ENCODE assay signal across 23 mouse cellular contexts in genomic region chr7:107241371-107241883, GRCm38 (mm10). TPM values are rescaled to one million over a fixed set of nuclear protein-coding genes. Genes with fewer than 3 reads are reported as not detected.
DNase-seq lines count a peak whose midpoint lies in the region; ATAC-seq lines count a peak whose summit lies in the region.
"Had no signal": no experiment of that assay in that cellular context is flagged by ENCODE, and none has a peak within 500 bp of the region (broad histone marks: within the 10 kb centered on the region; RNA-seq: fewer than 3 reads in every experiment).

No protein-coding gene starts in this region.

- no peak overlapping the region for H3K4me2 ChIP-seq in forebrain, embryonic 13.5 days
- H3K4me2 ChIP-seq in midbrain, embryonic 15.5 days = no peak overlapping the region
- no peak overlapping the region for H3K4me2 ChIP-seq in midbrain, embryonic 14.5 days (ENCODE audit: low read length)
- H3K4me2 ChIP-seq: embryonic facial prominence, embryonic 12.5 days; heart, embryonic 13.5 days; hindbrain, embryonic 15.5 days had no signal

- no peaks in the 10 kb centered on the region for H3K36me3 ChIP-seq in forebrain, embryonic 13.5 days (ENCODE audit: poor library complexity, severe bottlenecking)
- H3K36me3 ChIP-seq in forebrain, embryonic 10.5 days (replicated peaks) = no peaks in the 10 kb centered on the region
- H3K36me3 ChIP-seq in midbrain, embryonic 15.5 days (replicated peaks) = no peaks in the 10 kb centered on the region
- no peaks in the 10 kb centered on the region for H3K36me3 ChIP-seq in midbrain, embryonic 14.5 days (ENCODE audit: control insufficient read depth, insufficient read depth, low read length)
- H3K36me3 ChIP-seq: embryonic facial prominence, embryonic 12.5 days; heart, embryonic 13.5 days; hindbrain, embryonic 15.5 days had no signal

- DNase-seq in forebrain, embryonic 10.5 days (ENCODE audit: extremely low spot score, low spot score) = no peak
- DNase-seq in midbrain, embryonic 14.5 days = no peak
- DNase-seq in ZHBTc4 (ENCODE audit: low read depth, low spot score) = peak; percentile 22
- DNase-seq in cerebellum, postnatal 14 days = no peak
- no peak for DNase-seq in ovary, adult 18-20 months (ENCODE audit: low spot score)
- DNase-seq: adrenal gland, postnatal 10 days; B cell, adult 2 months; cerebellum, adult 2 months; cerebellum, postnatal 10 days; embryo, embryonic 11 days; forebrain, postnatal 0 days; gastrocnemius, postnatal 14 days; heart, postnatal 36 days; kidney, adult 8-10 months had no signal

- H3K9me3 ChIP-seq in forebrain, embryonic 13.5 days (replicated peaks) = no peaks in the 10 kb centered on the region
- H3K9me3 ChIP-seq in forebrain, embryonic 10.5 days = no peaks in the 10 kb centered on the region
- H3K9me3 ChIP-seq in midbrain, embryonic 15.5 days = no peaks in the 10 kb centered on the region
- no peaks in the 10 kb centered on the region for H3K9me3 ChIP-seq in midbrain, embryonic 14.5 days (ENCODE audit: control insufficient read depth, low read length)
- H3K9me3 ChIP-seq: embryonic facial prominence, embryonic 12.5 days; heart, embryonic 13.5 days; hindbrain, embryonic 15.5 days had no signal

- no peak overlapping the region for H3K4me3 ChIP-seq in forebrain, embryonic 13.5 days
- no peak overlapping the region for H3K4me3 ChIP-seq in forebrain, embryonic 10.5 days
- no peak overlapping the region for H3K4me3 ChIP-seq in midbrain, embryonic 15.5 days
- H3K4me3 ChIP-seq in midbrain, embryonic 14.5 days (replicated peaks; ENCODE audit: low read depth, low read length) = no peak overlapping the region
- H3K4me3 ChIP-seq: embryonic facial prominence, embryonic 12.5 days; heart, embryonic 13.5 days; hindbrain, embryonic 15.5 days had no signal

- WGBS in forebrain, embryonic 13.5 days = 72% methylated on average over 5 of the region's 5 CpGs
- WGBS in forebrain, embryonic 10.5 days = 81% methylated on average over 5 of the region's 5 CpGs
- 76% methylated on average over 5 of the region's 5 CpGs for WGBS in midbrain, embryonic 15.5 days
- 82% methylated on average over 5 of the region's 5 CpGs for WGBS in midbrain, embryonic 14.5 days

- peaks cover 4% of the 10 kb centered on the region; the same call in 1 of the 2 replicates for H3K4me1 ChIP-seq in forebrain, embryonic 13.5 days
- H3K4me1 ChIP-seq in forebrain, embryonic 10.5 days = 0 out of 2 replicates have a peak, but pooled peaks cover 5% of the 10 kb centered on the region
- H3K4me1 ChIP-seq in midbrain, embryonic 15.5 days = no peaks in the 10 kb centered on the region
- H3K4me1 ChIP-seq in midbrain, embryonic 14.5 days (ENCODE audit: control insufficient read depth, insufficient read depth, low read length) = no peaks in the 10 kb centered on the region
- H3K4me1 ChIP-seq: embryonic facial prominence, embryonic 12.5 days; heart, embryonic 13.5 days; hindbrain, embryonic 15.5 days had no signal

- ATAC-seq in forebrain, embryonic 13.5 days = 0 out of 2 replicates have a peak, but pooled peaks have one; percentile 3
- ATAC-seq in midbrain, embryonic 15.5 days (replicated peaks) = peak; percentile 75; the same call in 1 of the 2 replicates
- ATAC-seq in midbrain, embryonic 14.5 days (ENCODE audit: low FRiP score, low TSS enrichment) = no peak
- ATAC-seq: CD4-positive, CD25-positive, alpha-beta regulatory T cell, adult 4 months; forebrain, postnatal 0 days; intestine, postnatal 0 days had no signal

- H3K27me3 ChIP-seq in forebrain, embryonic 13.5 days = no peaks in the 10 kb centered on the region
- no peaks in the 10 kb centered on the region for H3K27me3 ChIP-seq in forebrain, embryonic 10.5 days (ENCODE audit: poor library complexity, severe bottlenecking)
- no peaks in the 10 kb centered on the region for H3K27me3 ChIP-seq in midbrain, embryonic 15.5 days (replicated peaks)
- no peaks in the 10 kb centered on the region for H3K27me3 ChIP-seq in midbrain, embryonic 14.5 days (ENCODE audit: control insufficient read depth, insufficient read depth, low read length)
- H3K27me3 ChIP-seq: embryonic facial prominence, embryonic 12.5 days; heart, embryonic 13.5 days; hindbrain, embryonic 15.5 days had no signal

- H3K9ac ChIP-seq in forebrain, embryonic 13.5 days = no peak overlapping the region
- no peak overlapping the region for H3K9ac ChIP-seq in midbrain, embryonic 15.5 days
- H3K9ac ChIP-seq in midbrain, embryonic 14.5 days (replicated peaks; ENCODE audit: low read length) = no peak overlapping the region
- H3K9ac ChIP-seq: embryonic facial prominence, embryonic 12.5 days; forebrain, postnatal 0 days; heart, embryonic 13.5 days; hindbrain, embryonic 15.5 days had no signal

- no peak overlapping the region for H3K27ac ChIP-seq in forebrain, embryonic 13.5 days
- H3K27ac ChIP-seq in forebrain, embryonic 10.5 days = no peak overlapping the region
- no peak overlapping the region for H3K27ac ChIP-seq in midbrain, embryonic 15.5 days
- H3K27ac ChIP-seq in midbrain, embryonic 14.5 days (replicated peaks; ENCODE audit: low read depth, low read length) = no peak overlapping the region
- H3K27ac ChIP-seq: embryonic facial prominence, embryonic 12.5 days; heart, embryonic 13.5 days; hindbrain, embryonic 15.5 days had no signal

RNA-seq across cellular contexts. Expression of gene Rbmxl2, which starts 32.2 kb away (rescaled TPM):
- polyA plus RNA-seq in forebrain, embryonic 13.5 days (2015; fragmentation: Nextera tagmentation; extraction: Ambion mirVana) = not detected in 2 replicates
- polyA plus RNA-seq in forebrain, embryonic 10.5 days (2016; fragmentation: Nextera tagmentation; extraction: Ambion mirVana) = not detected in 2 replicates
- polyA plus RNA-seq in midbrain, embryonic 15.5 days (2015; fragmentation: Nextera tagmentation; extraction: Ambion mirVana) = not detected in 2 replicates
- polyA plus RNA-seq in midbrain, embryonic 14.5 days (2014; fragmentation: Nextera tagmentation; extraction: Ambion mirVana) = not detected in 2 replicates
- polyA plus RNA-seq: CD4-positive, CD25-positive, alpha-beta regulatory T cell, adult 4 months; cerebellum, adult 2 months; embryonic facial prominence, embryonic 12.5 days; forebrain, postnatal 0 days; heart, embryonic 13.5 days; heart, postnatal 0 days; hindbrain, embryonic 11.5 days; hindbrain, embryonic 15.5 days; intestine, postnatal 0 days had no signal
